Mouse (Mus musculus) v-Abl transformed pro-B cells (cell line): ENCODE results near the gene Ntm.

Experiments
- in situ Hi-C, 2 experiments: fragments of 400-800 bp; cut with MboI; formaldehyde crosslinking; loops; one replicate each; pipeline ENCODE4 v1.15.1; 2025; ENCODE audit not compliant: unreplicated experiment in 2 of 2

Ntm gene

GRCm38 (mm10) chr9:29011476-29011875 is 951.5 kb downstream of the Ntm start:
- in situ Hi-C loops = no loop called here

- in situ Hi-C loops = no loop called here
Measured at GRCm38 (mm10) chr9:29004534-29004933, 958.4 kb downstream of the Ntm start.

- in situ Hi-C loops = no loop called here
Measured at GRCm38 (mm10) chr9:28999951-29000351, 963.0 kb downstream of the Ntm start.

GRCm38 (mm10) chr9:28977275-28977674 is 985.7 kb downstream of the Ntm start:
- in situ Hi-C loops = no loop called here

- in situ Hi-C loops = no loop called here
Measured at GRCm38 (mm10) chr9:28969455-28969854, 993.5 kb downstream of the Ntm start.
